Mouse (Mus musculus) liver, adult (tissue): ENCODE data around the gene Akirin1.

Experiments used
- GATA4 ChIP-seq: IDR thresholded peaks from 2 replicates; pipeline ENCODE4 v1.6.1; 2014; ENCODE audit warnings: mild to moderate bottlenecking, low read length; ENCODE audit not compliant: insufficient replicate concordance

The Akirin1 gene

DNA sequence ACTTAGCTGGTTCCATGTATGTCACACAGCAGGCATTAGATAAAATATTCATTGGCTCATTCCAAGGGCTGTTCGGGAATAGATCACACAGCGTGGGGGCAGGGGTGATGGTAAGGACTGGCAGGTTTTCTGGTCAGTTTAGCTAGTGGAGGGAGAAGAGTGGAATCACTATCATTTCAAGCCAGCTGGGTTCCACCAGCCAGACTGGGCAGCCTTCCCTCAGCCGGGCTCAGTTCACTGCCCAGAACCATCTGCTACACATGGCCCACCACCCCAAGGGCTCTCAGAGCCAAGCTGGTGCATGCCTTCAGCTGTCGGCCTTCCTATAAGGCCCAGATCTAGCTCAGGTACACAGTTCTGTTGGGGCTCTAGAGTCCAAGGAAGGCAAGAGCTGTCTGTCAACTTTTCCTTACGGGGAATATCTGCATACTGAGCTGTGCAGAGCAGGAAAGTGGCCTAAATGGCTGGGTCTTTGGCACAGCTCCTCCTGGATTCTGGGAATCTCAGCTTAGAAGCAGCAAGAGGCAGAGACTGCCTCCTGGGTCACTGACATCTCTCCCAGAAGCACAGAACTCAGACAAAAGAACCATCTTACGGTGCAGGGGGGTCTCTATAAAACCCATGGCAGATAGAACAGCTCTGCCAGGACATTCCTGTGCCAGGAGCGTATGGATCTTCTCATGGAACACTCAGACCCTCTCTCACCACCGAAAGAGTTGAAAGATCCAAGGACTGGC lies 64.5 kb downstream of the Akirin1 start:
- TF ChIP-seq GATA4: no peak

DNA sequence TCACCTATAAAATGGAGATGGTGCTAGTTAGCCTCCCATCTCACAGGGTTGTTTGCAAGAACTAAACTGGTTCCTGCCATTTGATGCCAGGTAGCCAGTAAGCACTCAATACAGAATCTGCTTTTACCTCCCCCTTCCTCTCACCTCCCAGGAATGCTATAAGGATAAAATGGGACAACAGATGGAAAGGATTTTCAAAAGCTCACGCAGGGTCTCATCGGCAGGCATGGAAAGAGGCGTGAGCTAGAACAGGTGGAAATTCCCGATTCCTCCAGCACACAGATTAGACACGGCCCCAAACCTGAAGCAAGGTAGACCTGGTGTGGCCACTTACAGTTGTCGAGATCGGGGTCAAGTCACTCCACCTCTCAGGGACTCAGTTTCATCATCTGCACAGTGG lies 65.1 kb downstream of the Akirin1 start:
- no peak for TF ChIP-seq GATA4
